Mouse (Mus musculus): ENCODE measurements around the gene Nsun3. TPM values are rescaled to one million over a fixed set of nuclear protein-coding genes. Genes with fewer than 3 reads are reported as not detected.

Gene Nsun3
- 5.8 and 7.1 TPM in 2 replicates for polyA plus RNA-seq (2015; fragmentation: Nextera tagmentation; extraction: Ambion mirVana)

GRCm38 (mm10) chr16:62786621-62787331, at the start of gene Nsun3:
TSS of gene Nsun3 (minus strand) at chr16:62786818.
- peak within 1 kb of the TSS; percentile 92 for H3K27ac ChIP-seq (ENCODE audit: low read length)
- H3K27me3 ChIP-seq (ENCODE audit: control insufficient read depth, insufficient read depth, low read length): no peaks in the 10 kb centered on the region
- peaks cover 8% of the 10 kb centered on the region for H3K4me1 ChIP-seq (ENCODE audit: control insufficient read depth, insufficient read depth, low read length)
- no peaks in the 10 kb centered on the region for H3K9me3 ChIP-seq (replicated peaks; ENCODE audit: control insufficient read depth, low read length)
- peak within 1 kb of the TSS; percentile 71 for H3K4me2 ChIP-seq (ENCODE audit: low read depth, low read length)
- peak; percentile 95 for ATAC-seq (replicated peaks; ENCODE audit: extremely low read depth, insufficient read depth, low FRiP score)
- peak within 1 kb of the TSS; percentile 91 for H3K9ac ChIP-seq (ENCODE audit: low read length)
- peak within 1 kb of the TSS; percentile 78 for H3K4me3 ChIP-seq (ENCODE audit: low read length)
- H3K36me3 ChIP-seq (ENCODE audit: control insufficient read depth, insufficient read depth): no peaks in the 10 kb centered on the region; the same call in 1 of the 2 replicates
- under 1% methylated on average over 41 of the region's 41 CpGs for WGBS

GRCm38 (mm10) chr16:62834016-62834735, 47.6 kb upstream of the Nsun3 start:
- WGBS: 47% methylated on average over 3 of the region's 3 CpGs
- no peak for ATAC-seq (replicated peaks; ENCODE audit: extremely low read depth, insufficient read depth, low FRiP score)
- Histone ChIP-seq H3K4me2 (ENCODE audit: low read depth, low read length) (no peak overlapping the region), H3K9ac (ENCODE audit: low read length) (no peak overlapping the region), H3K4me1 (ENCODE audit: control insufficient read depth, insufficient read depth, low read length) (no peaks in the 10 kb centered on the region), H3K27ac (ENCODE audit: low read length) (no peak overlapping the region), H3K27me3 (ENCODE audit: control insufficient read depth, insufficient read depth, low read length) (no peaks in the 10 kb centered on the region), H3K9me3 (replicated peaks; ENCODE audit: control insufficient read depth, low read length) (no peaks in the 10 kb centered on the region), H3K36me3 (ENCODE audit: control insufficient read depth, insufficient read depth) (no peaks in the 10 kb centered on the region; the same call in 1 of the 2 replicates), H3K4me3 (ENCODE audit: low read length) (no peak overlapping the region)

GRCm38 (mm10) chr16:62832481-62832880, 45.9 kb upstream of the Nsun3 start:
- Histone ChIP-seq H3K9me3 (replicated peaks; ENCODE audit: control insufficient read depth, low read length) (no peaks in the 10 kb centered on the region), H3K4me3 (ENCODE audit: low read length) (no peak overlapping the region), H3K4me2 (ENCODE audit: low read depth, low read length) (no peak overlapping the region), H3K9ac (ENCODE audit: low read length) (no peak overlapping the region), H3K36me3 (ENCODE audit: control insufficient read depth, insufficient read depth) (no peaks in the 10 kb centered on the region; the same call in 1 of the 2 replicates), H3K4me1 (ENCODE audit: control insufficient read depth, insufficient read depth, low read length) (no peaks in the 10 kb centered on the region), H3K27me3 (ENCODE audit: control insufficient read depth, insufficient read depth, low read length) (no peaks in the 10 kb centered on the region), H3K27ac (ENCODE audit: low read length) (no peak overlapping the region)
- peak; percentile 32; the same call in 1 of the 2 replicates for ATAC-seq (replicated peaks; ENCODE audit: extremely low read depth, insufficient read depth, low FRiP score)
- 20% methylated on average over 4 of the region's 4 CpGs for WGBS

- Histone ChIP-seq H3K36me3 (ENCODE audit: control insufficient read depth, insufficient read depth) (no peaks in the 10 kb centered on the region; the same call in 1 of the 2 replicates), H3K9me3 (replicated peaks; ENCODE audit: control insufficient read depth, low read length) (no peaks in the 10 kb centered on the region), H3K27me3 (ENCODE audit: control insufficient read depth, insufficient read depth, low read length) (no peaks in the 10 kb centered on the region), H3K4me1 (ENCODE audit: control insufficient read depth, insufficient read depth, low read length) (no peaks in the 10 kb centered on the region), H3K4me2 (ENCODE audit: low read depth, low read length) (no peak overlapping the region), H3K27ac (ENCODE audit: low read length) (no peak overlapping the region), H3K9ac (ENCODE audit: low read length) (no peak overlapping the region), H3K4me3 (ENCODE audit: low read length) (no peak overlapping the region)
- no peak for ATAC-seq (replicated peaks; ENCODE audit: extremely low read depth, insufficient read depth, low FRiP score)
- WGBS: 78% methylated on average over 2 of the region's 2 CpGs
Measured at GRCm38 (mm10) chr16:62832027-62832426, 45.4 kb upstream of the Nsun3 start.

DNA sequence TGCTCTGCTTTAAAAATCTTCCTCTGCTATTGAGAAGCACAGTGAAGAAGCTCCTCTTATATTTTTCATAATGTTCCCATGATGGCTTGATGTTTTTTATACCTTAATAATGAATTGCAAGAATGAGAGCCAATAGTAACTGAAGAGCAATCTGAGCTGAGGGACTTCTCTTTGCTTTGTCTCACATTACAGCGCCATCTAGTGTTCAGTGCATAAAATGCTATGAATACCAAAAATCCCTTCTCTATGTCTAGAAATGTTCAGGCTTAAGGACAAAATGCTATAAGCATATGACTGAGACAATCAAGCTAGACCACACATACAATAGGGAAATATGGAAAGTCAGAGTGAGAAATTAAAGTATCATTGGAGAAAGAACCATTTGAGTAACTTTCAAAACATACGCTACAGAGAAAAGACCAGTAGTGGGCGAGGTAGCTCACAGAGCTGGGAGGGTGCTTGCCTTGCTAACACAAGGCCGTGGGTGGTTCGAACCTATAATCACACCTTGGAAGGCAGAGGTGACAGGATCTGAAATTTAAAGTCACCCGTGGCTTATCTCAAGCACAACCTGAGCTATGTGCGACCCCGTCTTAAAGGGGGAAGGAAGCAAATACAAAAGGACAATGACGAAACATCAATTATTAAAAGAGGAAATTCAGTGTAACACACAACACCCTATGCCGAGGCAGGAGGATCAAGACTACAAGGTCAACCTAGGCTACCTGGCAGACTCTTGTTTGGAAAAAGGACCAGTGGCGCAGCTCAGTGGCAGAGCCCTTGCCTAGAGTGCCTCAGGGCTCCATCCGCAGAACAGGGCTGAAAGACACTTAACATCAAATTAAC, 39.8 kb upstream of the Nsun3 start:
- Histone ChIP-seq H3K36me3 (ENCODE audit: control insufficient read depth, insufficient read depth) (no peaks in the 10 kb centered on the region; the same call in 1 of the 2 replicates), H3K27ac (ENCODE audit: low read length) (no peak overlapping the region), H3K27me3 (ENCODE audit: control insufficient read depth, insufficient read depth, low read length) (no peaks in the 10 kb centered on the region), H3K4me2 (ENCODE audit: low read depth, low read length) (no peak overlapping the region), H3K4me1 (ENCODE audit: control insufficient read depth, insufficient read depth, low read length) (no peaks in the 10 kb centered on the region), H3K9ac (ENCODE audit: low read length) (no peak overlapping the region), H3K4me3 (ENCODE audit: low read length) (no peak overlapping the region), H3K9me3 (replicated peaks; ENCODE audit: control insufficient read depth, low read length) (no peaks in the 10 kb centered on the region)
- 70% methylated on average over 12 of the region's 12 CpGs for WGBS
- ATAC-seq (replicated peaks; ENCODE audit: extremely low read depth, insufficient read depth, low FRiP score): no peak

DNA sequence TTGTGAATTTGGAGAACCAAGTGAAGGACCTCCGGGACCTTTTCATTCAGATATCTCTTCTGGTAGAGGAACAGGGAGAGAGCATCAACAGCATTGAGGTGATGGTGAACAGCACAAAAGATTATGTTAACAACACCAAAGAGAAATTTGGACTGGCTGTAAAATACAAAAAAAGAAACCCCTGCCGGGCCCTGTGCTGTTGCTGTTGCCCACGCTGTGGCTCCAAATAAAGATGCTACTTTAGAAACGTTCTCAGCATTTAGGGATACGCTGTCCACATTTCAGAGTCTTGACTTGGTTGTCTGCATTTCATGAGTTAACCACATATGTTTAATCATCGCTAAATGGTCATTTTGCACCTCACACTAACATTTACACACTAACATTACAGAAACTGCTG, 35.9 kb upstream of the Nsun3 start:
- H3K4me2 ChIP-seq (ENCODE audit: low read depth, low read length): no peak overlapping the region
- 87% methylated on average over 6 of the region's 6 CpGs for WGBS
- no peaks in the 10 kb centered on the region for H3K36me3 ChIP-seq (ENCODE audit: control insufficient read depth, insufficient read depth)
- H3K27ac ChIP-seq (ENCODE audit: low read length): no peak overlapping the region
- no peaks in the 10 kb centered on the region for H3K4me1 ChIP-seq (ENCODE audit: control insufficient read depth, insufficient read depth, low read length)
- no peak overlapping the region for H3K9ac ChIP-seq (ENCODE audit: low read length)
- H3K27me3 ChIP-seq (ENCODE audit: control insufficient read depth, insufficient read depth, low read length): no peaks in the 10 kb centered on the region
- H3K4me3 ChIP-seq (ENCODE audit: low read length): no peak overlapping the region
- H3K9me3 ChIP-seq (replicated peaks; ENCODE audit: control insufficient read depth, low read length): no peaks in the 10 kb centered on the region
- ATAC-seq (replicated peaks; ENCODE audit: extremely low read depth, insufficient read depth, low FRiP score): no peak

DNA sequence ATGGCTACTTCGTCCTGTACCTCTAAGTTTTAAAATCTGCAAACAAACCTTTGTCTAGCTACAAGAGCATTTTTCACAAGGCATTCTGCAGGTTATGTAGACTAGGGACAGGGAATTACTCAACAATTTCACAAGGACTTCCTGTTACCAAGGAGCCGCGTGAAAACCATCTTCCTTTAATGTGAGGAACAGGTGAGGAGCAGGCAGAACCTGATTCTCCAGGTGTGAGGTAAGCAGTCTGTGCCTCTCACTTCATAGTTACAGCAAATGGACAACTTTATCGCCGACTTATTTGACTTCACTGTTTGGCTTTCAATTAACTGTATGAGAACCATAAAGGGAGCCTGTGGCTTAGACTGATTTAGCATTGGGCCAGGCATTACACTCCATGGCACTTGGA, 27.9 kb upstream of the Nsun3 start, which contains the start of gene Stx19:
Stx19 (plus strand) TSS at position 186 of the 400 bp plus-strand sequence.
- 80% methylated on average over 5 of the region's 5 CpGs for WGBS
- Histone ChIP-seq H3K4me3 (ENCODE audit: low read length) (no peak within 1 kb of the TSS), H3K27ac (ENCODE audit: low read length) (no peak within 1 kb of the TSS), H3K4me2 (ENCODE audit: low read depth, low read length) (no peak within 1 kb of the TSS), H3K9ac (ENCODE audit: low read length) (no peak within 1 kb of the TSS), H3K4me1 (ENCODE audit: control insufficient read depth, insufficient read depth, low read length) (no peaks in the 10 kb centered on the region), H3K27me3 (ENCODE audit: control insufficient read depth, insufficient read depth, low read length) (no peaks in the 10 kb centered on the region), H3K9me3 (replicated peaks; ENCODE audit: control insufficient read depth, low read length) (no peaks in the 10 kb centered on the region), H3K36me3 (ENCODE audit: control insufficient read depth, insufficient read depth) (no peaks in the 10 kb centered on the region)
- ATAC-seq (replicated peaks; ENCODE audit: extremely low read depth, insufficient read depth, low FRiP score): no peak

- 85% methylated on average over 5 of the region's 5 CpGs for WGBS
- Histone ChIP-seq H3K4me2 (ENCODE audit: low read depth, low read length) (no peak overlapping the region), H3K4me1 (ENCODE audit: control insufficient read depth, insufficient read depth, low read length) (no peaks in the 10 kb centered on the region), H3K27me3 (ENCODE audit: control insufficient read depth, insufficient read depth, low read length) (no peaks in the 10 kb centered on the region), H3K4me3 (ENCODE audit: low read length) (no peak overlapping the region), H3K9ac (ENCODE audit: low read length) (no peak overlapping the region), H3K27ac (ENCODE audit: low read length) (no peak overlapping the region), H3K9me3 (replicated peaks; ENCODE audit: control insufficient read depth, low read length) (no peaks in the 10 kb centered on the region), H3K36me3 (ENCODE audit: control insufficient read depth, insufficient read depth) (no peaks in the 10 kb centered on the region)
- ATAC-seq (replicated peaks; ENCODE audit: extremely low read depth, insufficient read depth, low FRiP score): no peak
Measured at GRCm38 (mm10) chr16:62813790-62814189, 27.2 kb upstream of the Nsun3 start.

Data from heart, embryonic 16.5 days (tissue).